Mouse (Mus musculus): ENCODE results near the gene 5730522E02Rik. TPM values are rescaled to one million over a fixed set of nuclear protein-coding genes. Genes with fewer than 3 reads are reported as not detected.
A peak's percentile ranks its signal among the peaks of the same experiment; 100 is the strongest.

5730522E02Rik gene
- polyA plus RNA-seq, 1 experiment from 2014 or later = 12.3 TPM

DNA sequence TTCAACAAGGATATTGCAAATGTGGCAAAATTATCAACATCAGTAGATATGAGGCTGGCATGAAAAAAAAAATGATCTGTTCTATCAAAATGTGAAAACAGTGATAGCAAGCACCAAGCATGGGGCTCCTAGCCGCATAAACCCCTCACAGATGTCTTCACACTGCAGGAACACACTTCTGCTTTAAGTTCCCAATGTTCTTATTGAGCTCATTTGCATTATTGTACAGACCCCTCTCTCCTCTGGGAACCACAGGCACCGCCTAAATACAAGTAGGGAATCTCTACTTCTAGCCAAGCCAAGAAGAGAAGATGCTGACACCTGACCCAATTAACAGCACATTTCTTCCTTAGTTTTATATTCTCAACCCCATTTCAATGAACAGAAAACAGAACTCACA, 105.9 kb downstream of the 5730522E02Rik start:
- WGBS = 31% methylated on average over 2 of the region's 2 CpGs

DNA sequence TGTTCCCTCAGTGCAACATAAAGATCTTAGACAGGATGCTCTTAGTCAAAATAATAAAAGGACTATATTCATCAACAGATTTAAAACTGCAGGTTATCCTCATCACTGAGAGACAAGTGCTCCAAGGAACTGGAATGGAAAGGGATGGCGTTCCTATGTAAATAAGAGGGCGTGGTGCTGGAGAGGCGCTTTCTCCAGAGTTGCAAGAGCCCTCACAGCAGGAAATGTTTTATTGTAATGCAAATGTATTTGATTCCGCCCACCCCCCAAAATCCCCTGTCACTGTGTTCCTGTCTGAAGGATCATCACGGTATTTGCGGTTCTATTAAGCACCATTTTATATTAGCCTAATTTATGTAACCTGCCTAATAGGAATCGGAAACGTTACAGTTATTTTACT, 106.9 kb downstream of the 5730522E02Rik start:
- WGBS = 3% methylated on average over 8 of the region's 8 CpGs
- H3K4me1 ChIP-seq (ENCODE audit: control insufficient read depth, insufficient read depth, low read depth, low read length) = peaks cover 11% of the 10 kb centered on the region
- peak overlapping the region; percentile 35 for H3K9ac ChIP-seq (ENCODE audit: low read depth, low read length)
- ATAC-seq = 0 out of 2 replicates have a peak, but pooled peaks have one; percentile 50
- H3K9me3 ChIP-seq (ENCODE audit: control insufficient read depth, low read length) = no peaks in the 10 kb centered on the region
- H3K27ac ChIP-seq (ENCODE audit: low read depth, low read length) = no peak overlapping the region
- peak overlapping the region; percentile 56 for H3K4me2 ChIP-seq (ENCODE audit: low read length)
- no peaks in the 10 kb centered on the region for H3K36me3 ChIP-seq (ENCODE audit: control insufficient read depth, insufficient read depth, low read length)
- no peaks in the 10 kb centered on the region for H3K27me3 ChIP-seq (replicated peaks; ENCODE audit: control insufficient read depth, insufficient read depth, low read length)
- H3K4me3 ChIP-seq (ENCODE audit: low read length) = peak overlapping the region; percentile 27

More for the DNA sequence above, 105.9 kb downstream of the 5730522E02Rik start:
- Histone ChIP-seq H3K27me3 (replicated peaks; ENCODE audit: control insufficient read depth, insufficient read depth, low read length) (no peaks in the 10 kb centered on the region), H3K4me3 (ENCODE audit: low read length) (no peak overlapping the region), H3K4me1 (ENCODE audit: control insufficient read depth, insufficient read depth, low read depth, low read length) (peaks cover 11% of the 10 kb centered on the region), H3K4me2 (ENCODE audit: low read length) (no peak overlapping the region), H3K9ac (ENCODE audit: low read depth, low read length) (no peak overlapping the region), H3K27ac (ENCODE audit: low read depth, low read length) (no peak overlapping the region), H3K9me3 (ENCODE audit: control insufficient read depth, low read length) (no peaks in the 10 kb centered on the region), H3K36me3 (ENCODE audit: control insufficient read depth, insufficient read depth, low read length) (no peaks in the 10 kb centered on the region)
- ATAC-seq = no peak

DNA sequence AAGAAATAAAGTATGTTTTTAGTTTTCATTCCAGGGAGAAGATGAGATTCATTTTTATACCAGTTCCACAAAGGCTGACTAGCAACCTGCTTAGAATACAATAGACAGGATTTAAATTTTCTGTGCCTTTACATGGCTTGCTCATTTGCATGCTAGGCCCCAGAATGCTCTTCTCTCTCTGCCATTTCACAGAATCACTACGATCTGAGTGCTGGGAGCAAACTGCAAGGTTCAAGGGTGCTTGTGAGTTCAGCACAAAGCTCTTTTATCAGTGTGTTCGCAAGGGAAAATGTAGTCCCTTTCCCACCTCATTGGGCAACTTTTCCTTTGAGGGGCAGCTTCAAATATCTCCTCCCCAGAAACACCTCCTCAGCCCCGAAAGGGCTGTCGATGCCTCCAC, 107.7 kb downstream of the 5730522E02Rik start:
- Histone ChIP-seq H3K4me1 (ENCODE audit: control insufficient read depth, insufficient read depth, low read depth, low read length) (peaks cover 11% of the 10 kb centered on the region), H3K27ac (ENCODE audit: low read depth, low read length) (no peak overlapping the region), H3K36me3 (ENCODE audit: control insufficient read depth, insufficient read depth, low read length) (no peaks in the 10 kb centered on the region), H3K9me3 (ENCODE audit: control insufficient read depth, low read length) (no peaks in the 10 kb centered on the region), H3K4me2 (ENCODE audit: low read length) (peak overlapping the region; percentile 33), H3K9ac (ENCODE audit: low read depth, low read length) (no peak overlapping the region), H3K27me3 (replicated peaks; ENCODE audit: control insufficient read depth, insufficient read depth, low read length) (no peaks in the 10 kb centered on the region), H3K4me3 (ENCODE audit: low read length) (no peak overlapping the region)
- 13% methylated on average over 4 of the region's 4 CpGs for WGBS
- ATAC-seq = no peak

DNA sequence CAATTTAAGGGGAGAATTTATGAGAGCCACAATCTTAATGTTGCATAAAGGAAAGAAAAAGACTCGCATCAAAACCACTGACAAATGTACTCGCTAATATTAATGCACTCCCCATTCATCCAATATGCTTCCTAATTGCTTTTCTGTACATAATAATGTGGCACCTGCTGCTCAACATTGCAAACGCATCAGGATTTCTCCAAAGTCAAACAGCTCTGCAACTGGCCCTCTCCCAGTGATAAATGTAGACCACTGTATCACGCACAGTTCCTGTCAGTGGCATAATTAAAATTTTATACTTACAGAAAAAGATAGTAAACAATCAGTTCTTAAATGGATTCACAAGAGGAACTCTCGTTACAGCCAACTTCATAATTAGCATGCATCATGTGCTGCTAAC, 110.5 kb downstream of the 5730522E02Rik start:
- no peak overlapping the region for H3K9ac ChIP-seq (ENCODE audit: low read depth, low read length)
- no peak overlapping the region for H3K4me3 ChIP-seq (ENCODE audit: low read length)
- H3K36me3 ChIP-seq (ENCODE audit: control insufficient read depth, insufficient read depth, low read length) = no peaks in the 10 kb centered on the region
- peaks cover 11% of the 10 kb centered on the region for H3K4me1 ChIP-seq (ENCODE audit: control insufficient read depth, insufficient read depth, low read depth, low read length)
- WGBS = 35% methylated on average over 5 of the region's 5 CpGs
- H3K4me2 ChIP-seq (ENCODE audit: low read length) = no peak overlapping the region
- no peak overlapping the region for H3K27ac ChIP-seq (ENCODE audit: low read depth, low read length)
- H3K9me3 ChIP-seq (ENCODE audit: control insufficient read depth, low read length) = no peaks in the 10 kb centered on the region
- H3K27me3 ChIP-seq (replicated peaks; ENCODE audit: control insufficient read depth, insufficient read depth, low read length) = no peaks in the 10 kb centered on the region
- ATAC-seq = peak; percentile 32; the same call in 1 of the 2 replicates

DNA sequence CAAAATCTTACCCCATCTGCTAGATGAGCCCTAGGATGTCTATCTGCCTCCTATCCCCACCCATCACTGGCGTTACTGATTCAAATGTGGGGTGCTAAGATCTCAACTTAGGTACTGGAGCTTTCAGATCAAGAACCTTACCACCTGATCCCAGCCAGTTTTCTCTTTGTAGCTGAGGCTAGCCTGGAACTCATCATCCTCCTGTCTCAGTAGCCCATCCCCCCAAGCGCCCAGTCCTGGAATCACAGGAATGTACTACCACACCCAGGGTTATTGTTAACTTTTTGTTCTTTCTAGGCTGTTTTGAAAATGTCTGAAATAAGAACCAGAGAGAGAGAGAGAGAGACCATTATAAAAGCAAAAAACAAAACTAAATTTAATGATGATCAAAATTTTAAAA, 111.6 kb downstream of the 5730522E02Rik start:
- no peak overlapping the region for H3K4me3 ChIP-seq (ENCODE audit: low read length)
- H3K27ac ChIP-seq (ENCODE audit: low read depth, low read length) = no peak overlapping the region
- no peaks in the 10 kb centered on the region for H3K27me3 ChIP-seq (replicated peaks; ENCODE audit: control insufficient read depth, insufficient read depth, low read length)
- H3K9ac ChIP-seq (ENCODE audit: low read depth, low read length) = no peak overlapping the region
- no peak overlapping the region for H3K4me2 ChIP-seq (ENCODE audit: low read length)
- ATAC-seq = no peak
- peaks cover 9% of the 10 kb centered on the region for H3K4me1 ChIP-seq (ENCODE audit: control insufficient read depth, insufficient read depth, low read depth, low read length)
- no peaks in the 10 kb centered on the region for H3K9me3 ChIP-seq (ENCODE audit: control insufficient read depth, low read length)
- WGBS = 83% methylated on average over 2 of the region's 2 CpGs
- no peaks in the 10 kb centered on the region for H3K36me3 ChIP-seq (ENCODE audit: control insufficient read depth, insufficient read depth, low read length)

DNA sequence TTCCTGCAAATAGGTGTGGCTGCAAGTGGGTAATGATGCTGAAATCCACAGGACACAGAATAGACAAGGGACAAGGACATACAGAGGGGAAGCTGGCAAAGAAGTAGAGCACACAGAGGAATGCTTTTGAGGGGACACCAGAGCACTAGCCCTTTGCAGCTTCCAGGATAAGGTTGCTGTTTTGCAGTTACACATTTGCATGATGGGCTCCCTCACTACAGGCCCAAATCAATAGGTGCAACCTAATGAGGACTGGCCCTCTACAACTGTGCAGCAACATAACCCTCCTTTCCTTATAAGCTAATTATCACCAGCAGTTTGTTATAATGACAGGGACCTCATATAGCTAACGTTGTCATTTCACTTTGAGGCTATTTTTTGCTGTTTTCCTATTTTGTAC, 114.5 kb downstream of the 5730522E02Rik start:
- H3K4me1 ChIP-seq (ENCODE audit: control insufficient read depth, insufficient read depth, low read depth, low read length) = peaks cover 2% of the 10 kb centered on the region; the same call in 1 of the 2 replicates
- 55% methylated on average over 1 of the region's 1 CpGs for WGBS
- H3K4me2 ChIP-seq (ENCODE audit: low read length) = no peak overlapping the region
- no peaks in the 10 kb centered on the region for H3K36me3 ChIP-seq (ENCODE audit: control insufficient read depth, insufficient read depth, low read length)
- H3K27me3 ChIP-seq (replicated peaks; ENCODE audit: control insufficient read depth, insufficient read depth, low read length) = no peaks in the 10 kb centered on the region
- no peak overlapping the region for H3K4me3 ChIP-seq (ENCODE audit: low read length)
- no peak overlapping the region for H3K9ac ChIP-seq (ENCODE audit: low read depth, low read length)
- no peak overlapping the region for H3K27ac ChIP-seq (ENCODE audit: low read depth, low read length)
- no peaks in the 10 kb centered on the region for H3K9me3 ChIP-seq (ENCODE audit: control insufficient read depth, low read length)
- no peak for ATAC-seq

DNA sequence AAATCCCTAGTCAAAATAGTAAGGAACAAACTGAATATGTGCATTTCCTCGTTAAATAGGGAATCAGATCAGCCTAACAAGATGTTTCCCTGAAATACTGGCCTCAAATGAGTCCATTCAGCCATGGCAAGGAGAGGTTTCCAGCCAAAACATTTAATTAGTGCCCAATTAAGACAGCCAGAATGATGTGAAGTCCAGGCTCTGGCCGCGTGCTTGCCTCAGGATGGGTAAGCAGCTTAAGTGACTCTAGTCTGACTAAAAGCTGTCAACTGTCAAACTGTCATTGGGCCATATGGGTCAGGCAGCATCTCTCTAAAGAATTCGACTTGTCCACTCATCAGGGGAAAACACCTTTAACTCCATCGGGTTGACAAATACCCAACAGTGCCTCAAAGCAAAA, 121.6 kb downstream of the 5730522E02Rik start:
- Histone ChIP-seq H3K27me3 (replicated peaks; ENCODE audit: control insufficient read depth, insufficient read depth, low read length) (no peaks in the 10 kb centered on the region), H3K9me3 (ENCODE audit: control insufficient read depth, low read length) (no peaks in the 10 kb centered on the region), H3K27ac (ENCODE audit: low read depth, low read length) (no peak overlapping the region), H3K36me3 (ENCODE audit: control insufficient read depth, insufficient read depth, low read length) (no peaks in the 10 kb centered on the region), H3K4me1 (ENCODE audit: control insufficient read depth, insufficient read depth, low read depth, low read length) (no peaks in the 10 kb centered on the region; the same call in 1 of the 2 replicates), H3K9ac (ENCODE audit: low read depth, low read length) (no peak overlapping the region), H3K4me2 (ENCODE audit: low read length) (no peak overlapping the region), H3K4me3 (ENCODE audit: low read length) (no peak overlapping the region)
- peak; percentile 82 for ATAC-seq
- WGBS = 53% methylated on average over 5 of the region's 5 CpGs

DNA sequence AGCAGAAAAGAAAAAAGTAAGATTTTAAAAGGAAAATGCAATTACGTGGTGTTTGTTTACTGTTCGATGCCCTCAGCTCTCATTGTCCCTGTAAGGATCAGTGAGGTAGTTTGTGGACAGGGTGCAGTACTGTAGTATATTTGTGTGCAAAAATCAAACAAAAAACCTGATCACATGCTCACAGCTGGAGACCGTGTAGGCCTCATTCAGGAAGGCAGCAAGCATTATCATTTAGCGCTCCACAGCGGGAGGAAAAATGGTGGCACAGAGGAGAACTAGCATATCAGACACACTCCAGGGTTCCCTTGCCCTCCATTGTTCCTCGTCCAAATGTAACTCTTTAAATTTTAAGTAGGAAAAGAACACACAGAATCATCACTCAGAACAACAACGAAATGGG, 123.9 kb downstream of the 5730522E02Rik start:
- WGBS = 47% methylated on average over 7 of the region's 7 CpGs
- Histone ChIP-seq H3K4me2 (ENCODE audit: low read length) (no peak overlapping the region), H3K27me3 (replicated peaks; ENCODE audit: control insufficient read depth, insufficient read depth, low read length) (no peaks in the 10 kb centered on the region), H3K4me3 (ENCODE audit: low read length) (no peak overlapping the region), H3K9me3 (ENCODE audit: control insufficient read depth, low read length) (no peaks in the 10 kb centered on the region), H3K27ac (ENCODE audit: low read depth, low read length) (no peak overlapping the region), H3K36me3 (ENCODE audit: control insufficient read depth, insufficient read depth, low read length) (no peaks in the 10 kb centered on the region), H3K4me1 (ENCODE audit: control insufficient read depth, insufficient read depth, low read depth, low read length) (no peaks in the 10 kb centered on the region; the same call in 1 of the 2 replicates), H3K9ac (ENCODE audit: low read depth, low read length) (no peak overlapping the region)
- ATAC-seq = no peak; the same call in 1 of the 2 replicates

DNA sequence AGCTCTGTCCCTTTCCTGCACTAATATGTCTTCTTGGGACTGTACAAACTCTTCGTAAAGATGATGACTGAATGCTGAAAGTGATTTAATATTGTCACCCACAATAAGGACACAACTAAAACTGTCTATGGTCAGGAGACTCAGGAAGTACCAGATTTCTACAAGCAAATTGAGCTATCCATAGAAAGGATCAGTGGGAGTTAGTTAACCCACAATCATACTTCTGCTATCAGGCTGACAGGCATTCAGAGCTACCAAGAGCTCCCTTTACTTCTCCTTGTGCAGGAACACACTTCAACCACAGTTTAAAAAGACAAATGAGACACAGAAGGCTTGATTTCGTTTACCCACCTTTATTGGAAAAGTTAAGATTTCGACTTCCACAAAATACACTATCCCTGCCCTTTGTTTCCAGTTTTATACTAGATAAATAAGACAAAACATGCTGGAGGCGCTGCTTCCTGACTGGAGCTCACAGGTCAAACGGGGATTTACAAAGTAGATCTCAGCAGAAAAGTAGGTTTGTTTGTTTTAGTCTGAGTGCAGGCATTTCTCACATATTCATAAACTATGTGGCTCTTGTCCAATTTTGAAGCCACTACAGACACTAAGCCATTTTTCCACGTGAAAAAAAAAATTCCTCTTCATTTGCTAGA, 125.1 kb downstream of the 5730522E02Rik start:
- ATAC-seq = no peak
- Histone ChIP-seq H3K4me2 (ENCODE audit: low read length) (no peak overlapping the region), H3K27ac (ENCODE audit: low read depth, low read length) (no peak overlapping the region), H3K36me3 (ENCODE audit: control insufficient read depth, insufficient read depth, low read length) (no peaks in the 10 kb centered on the region), H3K4me1 (ENCODE audit: control insufficient read depth, insufficient read depth, low read depth, low read length) (no peaks in the 10 kb centered on the region; the same call in 1 of the 2 replicates), H3K9me3 (ENCODE audit: control insufficient read depth, low read length) (no peaks in the 10 kb centered on the region), H3K9ac (ENCODE audit: low read depth, low read length) (no peak overlapping the region), H3K4me3 (ENCODE audit: low read length) (no peak overlapping the region), H3K27me3 (replicated peaks; ENCODE audit: control insufficient read depth, insufficient read depth, low read length) (no peaks in the 10 kb centered on the region)
- 69% methylated on average over 6 of the region's 6 CpGs for WGBS

All from hindbrain, embryonic 16.5 days (tissue).